Mouse (Mus musculus): ENCODE measurements at regions not wholly inside any gene's neighbourhood (a gene's known extent, or its start where the extent isn't known, plus 50 kb on each side); places are given as distances from the start of the nearest gene placed in this dataset.

- no peak for DNase-seq (ENCODE audit: low spot score)
- Histone ChIP-seq H3K36me3 (replicated peaks; ENCODE audit: control insufficient read depth, insufficient read depth, low read depth, low read length) (no peaks in the 10 kb centered on the region), H3K9ac (replicated peaks; ENCODE audit: low read length) (no peak overlapping the region), H3K27me3 (ENCODE audit: control insufficient read depth, insufficient read depth, low read length) (no peaks in the 10 kb centered on the region), H3K9me3 (replicated peaks; ENCODE audit: control insufficient read depth, low read length) (no peaks in the 10 kb centered on the region), H3K4me2 (ENCODE audit: low read depth, low read length) (no peak overlapping the region), H3K27ac (replicated peaks; ENCODE audit: low read depth, low read length) (no peak overlapping the region), H3K4me3 (ENCODE audit: low read depth, low read length) (no peak overlapping the region), H3K4me1 (ENCODE audit: control insufficient read depth, insufficient read depth, low read length) (no peaks in the 10 kb centered on the region)
- 88% methylated on average over 10 of the region's 10 CpGs for WGBS
- no peak for ATAC-seq (replicated peaks; ENCODE audit: insufficient number of reproducible peaks, low FRiP score, low TSS enrichment, low read depth)
Observed at GRCm38 (mm10) chr3:8751356-8751755, 858.5 kb downstream of the Zfp704 start.

DNA sequence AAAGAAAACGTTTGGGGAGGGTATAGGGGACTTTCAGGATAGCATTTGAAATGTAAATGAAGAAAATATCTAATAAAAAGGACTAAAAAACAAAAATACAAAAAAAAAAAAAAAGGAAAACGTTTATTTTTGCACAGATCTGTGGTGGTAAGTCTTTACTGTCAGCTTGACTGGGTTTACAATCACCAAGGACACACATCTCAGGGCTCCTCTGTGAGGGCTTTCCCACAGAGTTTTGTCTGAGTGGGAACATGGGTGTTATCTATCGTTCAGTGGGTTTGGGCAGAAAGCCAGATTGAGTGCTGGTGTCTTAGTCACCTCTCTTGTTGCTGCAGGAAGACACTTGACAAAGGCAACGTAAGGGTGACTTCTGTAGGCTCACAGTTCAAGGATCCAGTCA lies 859.0 kb downstream of the Zfp704 start:
- Histone ChIP-seq H3K9me3 (replicated peaks; ENCODE audit: control insufficient read depth, low read length) (no peaks in the 10 kb centered on the region), H3K27ac (replicated peaks; ENCODE audit: low read depth, low read length) (no peak overlapping the region), H3K4me3 (ENCODE audit: low read depth, low read length) (no peak overlapping the region), H3K36me3 (replicated peaks; ENCODE audit: control insufficient read depth, insufficient read depth, low read depth, low read length) (no peaks in the 10 kb centered on the region), H3K4me2 (ENCODE audit: low read depth, low read length) (no peak overlapping the region), H3K4me1 (ENCODE audit: control insufficient read depth, insufficient read depth, low read length) (no peaks in the 10 kb centered on the region), H3K27me3 (ENCODE audit: control insufficient read depth, insufficient read depth, low read length) (no peaks in the 10 kb centered on the region), H3K9ac (replicated peaks; ENCODE audit: low read length) (no peak overlapping the region)
- no peak for DNase-seq (ENCODE audit: low spot score)
- WGBS = 80% methylated on average over 4 of the region's 4 CpGs
- ATAC-seq (replicated peaks; ENCODE audit: insufficient number of reproducible peaks, low FRiP score, low TSS enrichment, low read depth) = no peak

DNA sequence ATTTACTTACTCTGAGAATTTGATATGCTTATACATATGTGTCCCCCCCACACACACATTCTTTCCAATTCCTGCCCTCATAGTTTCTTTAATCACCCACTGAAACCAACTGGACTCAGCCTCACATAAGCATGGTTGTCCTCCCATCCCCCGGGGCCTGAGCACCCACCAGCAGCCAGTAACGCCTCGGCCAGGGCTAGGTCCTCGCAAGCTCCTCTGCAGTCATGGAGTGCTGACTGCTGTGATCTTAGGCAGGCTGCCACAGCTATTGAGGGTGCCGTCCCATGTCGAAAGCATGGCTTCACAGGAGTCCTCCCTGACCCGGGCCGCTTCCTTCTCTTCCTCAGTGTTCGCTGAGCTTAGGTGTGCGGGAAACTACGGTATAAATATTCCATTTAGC lies 859.7 kb downstream of the Zfp704 start:
- no peaks in the 10 kb centered on the region for H3K36me3 ChIP-seq (replicated peaks; ENCODE audit: control insufficient read depth, insufficient read depth, low read depth, low read length)
- 87% methylated on average over 11 of the region's 11 CpGs for WGBS
- no peaks in the 10 kb centered on the region for H3K4me1 ChIP-seq (ENCODE audit: control insufficient read depth, insufficient read depth, low read length)
- H3K27me3 ChIP-seq (ENCODE audit: control insufficient read depth, insufficient read depth, low read length) = no peaks in the 10 kb centered on the region
- ATAC-seq (replicated peaks; ENCODE audit: insufficient number of reproducible peaks, low FRiP score, low TSS enrichment, low read depth) (no peak), DNase-seq (ENCODE audit: low spot score) (no peak)
- no peak overlapping the region for H3K9ac ChIP-seq (replicated peaks; ENCODE audit: low read length)
- H3K27ac ChIP-seq (replicated peaks; ENCODE audit: low read depth, low read length) = no peak overlapping the region
- H3K9me3 ChIP-seq (replicated peaks; ENCODE audit: control insufficient read depth, low read length) = no peaks in the 10 kb centered on the region
- no peak overlapping the region for H3K4me3 ChIP-seq (ENCODE audit: low read depth, low read length)
- no peak overlapping the region for H3K4me2 ChIP-seq (ENCODE audit: low read depth, low read length)

GRCm38 (mm10) chr3:8747201-8747600 lies 862.7 kb downstream of the Zfp704 start:
- no peak overlapping the region for H3K4me2 ChIP-seq (ENCODE audit: low read depth, low read length)
- H3K4me1 ChIP-seq (ENCODE audit: control insufficient read depth, insufficient read depth, low read length) = no peaks in the 10 kb centered on the region
- H3K9me3 ChIP-seq (replicated peaks; ENCODE audit: control insufficient read depth, low read length) = no peaks in the 10 kb centered on the region
- no peak overlapping the region for H3K9ac ChIP-seq (replicated peaks; ENCODE audit: low read length)
- ATAC-seq (replicated peaks; ENCODE audit: insufficient number of reproducible peaks, low FRiP score, low TSS enrichment, low read depth) = no peak
- H3K4me3 ChIP-seq (ENCODE audit: low read depth, low read length) = no peak overlapping the region
- 88% methylated on average over 4 of the region's 4 CpGs for WGBS
- no peaks in the 10 kb centered on the region for H3K36me3 ChIP-seq (replicated peaks; ENCODE audit: control insufficient read depth, insufficient read depth, low read depth, low read length)
- DNase-seq (ENCODE audit: low spot score) = no peak
- H3K27ac ChIP-seq (replicated peaks; ENCODE audit: low read depth, low read length) = no peak overlapping the region
- H3K27me3 ChIP-seq (ENCODE audit: control insufficient read depth, insufficient read depth, low read length) = no peaks in the 10 kb centered on the region

GRCm38 (mm10) chr3:8746677-8747076 lies 863.2 kb downstream of the Zfp704 start:
- H3K27me3 ChIP-seq (ENCODE audit: control insufficient read depth, insufficient read depth, low read length) = no peaks in the 10 kb centered on the region
- H3K4me3 ChIP-seq (ENCODE audit: low read depth, low read length) = no peak overlapping the region
- no peak overlapping the region for H3K9ac ChIP-seq (replicated peaks; ENCODE audit: low read length)
- H3K4me1 ChIP-seq (ENCODE audit: control insufficient read depth, insufficient read depth, low read length) = no peaks in the 10 kb centered on the region
- no peak overlapping the region for H3K27ac ChIP-seq (replicated peaks; ENCODE audit: low read depth, low read length)
- ATAC-seq (replicated peaks; ENCODE audit: insufficient number of reproducible peaks, low FRiP score, low TSS enrichment, low read depth) = no peak
- no peaks in the 10 kb centered on the region for H3K9me3 ChIP-seq (replicated peaks; ENCODE audit: control insufficient read depth, low read length)
- 94% methylated on average over 3 of the region's 3 CpGs for WGBS
- DNase-seq (ENCODE audit: low spot score) = no peak
- no peak overlapping the region for H3K4me2 ChIP-seq (ENCODE audit: low read depth, low read length)
- H3K36me3 ChIP-seq (replicated peaks; ENCODE audit: control insufficient read depth, insufficient read depth, low read depth, low read length) = no peaks in the 10 kb centered on the region

GRCm38 (mm10) chr3:8746037-8746436 lies 863.8 kb downstream of the Zfp704 start:
- no peak for DNase-seq (ENCODE audit: low spot score)
- whole genome bisulfite sequencing = 83% methylated on average over 1 of the region's 1 CpGs
- no peak for ATAC-seq (replicated peaks; ENCODE audit: insufficient number of reproducible peaks, low FRiP score, low TSS enrichment, low read depth)
- Histone ChIP-seq H3K36me3 (replicated peaks; ENCODE audit: control insufficient read depth, insufficient read depth, low read depth, low read length) (no peaks in the 10 kb centered on the region), H3K27me3 (ENCODE audit: control insufficient read depth, insufficient read depth, low read length) (no peaks in the 10 kb centered on the region), H3K4me2 (ENCODE audit: low read depth, low read length) (no peak overlapping the region), H3K9ac (replicated peaks; ENCODE audit: low read length) (no peak overlapping the region), H3K4me1 (ENCODE audit: control insufficient read depth, insufficient read depth, low read length) (no peaks in the 10 kb centered on the region), H3K9me3 (replicated peaks; ENCODE audit: control insufficient read depth, low read length) (no peaks in the 10 kb centered on the region), H3K27ac (replicated peaks; ENCODE audit: low read depth, low read length) (no peak overlapping the region), H3K4me3 (ENCODE audit: low read depth, low read length) (no peak overlapping the region)

DNA sequence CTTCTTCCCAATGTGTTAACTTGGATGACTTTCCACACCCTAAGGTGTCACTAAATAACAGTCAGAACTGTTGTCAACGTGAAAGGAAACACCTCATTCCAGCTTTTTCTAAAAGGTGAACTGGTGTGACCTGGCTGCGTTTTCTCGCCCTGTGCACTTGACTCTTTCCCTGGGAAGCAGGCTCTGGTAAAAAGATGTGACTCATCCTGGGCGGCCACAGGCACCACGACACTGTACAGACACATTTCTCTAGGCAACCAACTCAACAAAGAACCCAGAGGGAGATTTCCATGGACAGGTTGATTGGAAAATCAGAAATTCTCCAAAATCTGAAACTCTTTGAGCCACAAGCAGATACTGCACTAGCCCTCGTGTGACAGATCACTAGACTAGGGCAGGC lies 865.0 kb downstream of the Zfp704 start:
- no peaks in the 10 kb centered on the region for H3K27me3 ChIP-seq (ENCODE audit: control insufficient read depth, insufficient read depth, low read length)
- H3K36me3 ChIP-seq (replicated peaks; ENCODE audit: control insufficient read depth, insufficient read depth, low read depth, low read length) = no peaks in the 10 kb centered on the region
- WGBS = 70% methylated on average over 6 of the region's 6 CpGs

GRCm38 (mm10) chr3:8743650-8744049 lies 866.2 kb downstream of the Zfp704 start:
- H3K4me3 ChIP-seq (ENCODE audit: low read depth, low read length) = no peak overlapping the region
- WGBS = 76% methylated on average over 7 of the region's 7 CpGs
- H3K4me1 ChIP-seq (ENCODE audit: control insufficient read depth, insufficient read depth, low read length) = no peaks in the 10 kb centered on the region
- no peaks in the 10 kb centered on the region for H3K36me3 ChIP-seq (replicated peaks; ENCODE audit: control insufficient read depth, insufficient read depth, low read depth, low read length)
- no peaks in the 10 kb centered on the region for H3K9me3 ChIP-seq (replicated peaks; ENCODE audit: control insufficient read depth, low read length)
- H3K27me3 ChIP-seq (ENCODE audit: control insufficient read depth, insufficient read depth, low read length) = no peaks in the 10 kb centered on the region
- DNase-seq (ENCODE audit: low spot score) (no peak), ATAC-seq (replicated peaks; ENCODE audit: insufficient number of reproducible peaks, low FRiP score, low TSS enrichment, low read depth) (no peak)
- H3K27ac ChIP-seq (replicated peaks; ENCODE audit: low read depth, low read length) = no peak overlapping the region
- H3K9ac ChIP-seq (replicated peaks; ENCODE audit: low read length) = no peak overlapping the region
- no peak overlapping the region for H3K4me2 ChIP-seq (ENCODE audit: low read depth, low read length)

More for the DNA sequence above, 865.0 kb downstream of the Zfp704 start:
- ATAC-seq (replicated peaks; ENCODE audit: insufficient number of reproducible peaks, low FRiP score, low TSS enrichment, low read depth) (no peak), DNase-seq (ENCODE audit: low spot score) (no peak)
- Histone ChIP-seq H3K27ac (replicated peaks; ENCODE audit: low read depth, low read length) (no peak overlapping the region), H3K4me1 (ENCODE audit: control insufficient read depth, insufficient read depth, low read length) (no peaks in the 10 kb centered on the region), H3K4me3 (ENCODE audit: low read depth, low read length) (no peak overlapping the region), H3K4me2 (ENCODE audit: low read depth, low read length) (no peak overlapping the region), H3K9me3 (replicated peaks; ENCODE audit: control insufficient read depth, low read length) (no peaks in the 10 kb centered on the region), H3K9ac (replicated peaks; ENCODE audit: low read length) (no peak overlapping the region)

All from embryonic facial prominence, embryonic 11.5 days (tissue).